Mouse (Mus musculus): Measurements from ENCODE around the gene Olfr270. TPM values are rescaled to one million over a fixed set of nuclear protein-coding genes. Genes with fewer than 3 reads are reported as not detected.

The Olfr270 gene
- total RNA-seq, 1 experiment from 2014 or later: not detected

Other genes starting within 250 kb of the Olfr270 start
- not detected in 2 replicates for gene Olfr275, start 149.9 kb upstream of the Olfr270 start, total RNA-seq (2017)
- gene Olfr273, start 105.3 kb upstream of the Olfr270 start, total RNA-seq (2017): not detected in 2 replicates
- not detected in 2 replicates for gene Olfr272, start 45.4 kb upstream of the Olfr270 start, total RNA-seq (2017)
- not detected in 2 replicates for gene Nipsnap3a, start 24.7 kb downstream of the Olfr270 start, total RNA-seq (2017)
- 44.4 and 65.6 TPM in 2 replicates for gene Nipsnap3b, start 47.3 kb downstream of the Olfr270 start, total RNA-seq (2017)
- 14.6 and 22.5 TPM in 2 replicates for gene Abca1, start 195.3 kb downstream of the Olfr270 start, total RNA-seq (2017)